ENCODE assay signal across 8 mouse cellular contexts in the genomic region with DNA sequence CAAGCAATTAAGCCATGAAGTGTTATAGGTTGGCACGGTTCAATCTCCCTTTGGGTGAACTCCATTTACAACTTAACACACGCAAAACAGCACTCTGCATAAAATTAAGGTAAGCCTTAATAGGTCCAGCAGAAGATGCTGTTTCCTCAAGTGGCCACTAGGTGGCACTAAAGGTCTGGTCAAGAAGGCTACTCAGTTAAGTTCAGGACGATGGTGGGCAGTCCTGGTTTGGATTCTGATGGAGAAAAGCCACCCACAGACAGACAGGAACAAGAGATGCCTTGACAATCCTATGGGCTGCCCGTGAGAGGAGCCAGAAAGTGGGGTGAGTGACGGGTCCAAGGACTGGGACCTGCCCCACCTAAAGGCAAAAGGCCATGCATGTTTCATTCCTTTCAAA. TPM values are rescaled to one million over a fixed set of nuclear protein-coding genes. Genes with fewer than 3 reads are reported as not detected.
DNase-seq lines count a peak whose midpoint lies in the region; ATAC-seq and TF ChIP-seq lines count a peak whose summit lies in the region.

No protein-coding gene starts in this region.

- intact Hi-C loops in heart, postnatal 14 days (cut with DNase I) = loop anchor here (5.0 kb wide), 1 partner anchor 41 kb away; no protein-coding TSS in a partner anchor

- peak; percentile 21 for TF ChIP-seq CTCF in ES-Bruce4 (IDR thresholded peaks at IDR 0.05; ENCODE audit: low read depth, low read length)
- TF ChIP-seq CTCF in brain, embryonic 14.5 days (IDR thresholded peaks at IDR 0.05; ENCODE audit: borderline replicate concordance, extremely low read depth, insufficient read depth, insufficient read length) = peak; percentile 90

- H3K4me3 ChIP-seq in ES-Bruce4 (ENCODE audit: low read depth, low read length) = no peak overlapping the region

- H3K27me3 ChIP-seq in ES-Bruce4 (ENCODE audit: control insufficient read depth, insufficient read depth, low read length, poor library complexity, severe bottlenecking) = no peaks in the 10 kb centered on the region

- H3K9ac ChIP-seq in ES-Bruce4 (ENCODE audit: low read depth, poor library complexity, severe bottlenecking) = no peak overlapping the region

- H3K36me3 ChIP-seq in ES-Bruce4 (ENCODE audit: control insufficient read depth, insufficient read depth, low read length, poor library complexity, severe bottlenecking) = no peaks in the 10 kb centered on the region

- no peaks in the 10 kb centered on the region for H3K4me1 ChIP-seq in ES-Bruce4 (ENCODE audit: control insufficient read depth, insufficient read depth, low read length)

- DNase-seq in brain, embryonic 14.5 days (ENCODE audit: low read depth) = peak; percentile 93
- DNase-seq in heart, postnatal 14 days = peak; percentile 77 to 83
- peak; percentile 77 to 82 for DNase-seq in kidney, postnatal 25 days
- DNase-seq in lung, postnatal 10 days = peak; percentile 82
- DNase-seq in ovary, postnatal 36 days (ENCODE audit: low spot score) = peak; percentile 59
- DNase-seq in thymus, postnatal 10 days (ENCODE audit: low spot score in 2 of 2) = peak; percentile 43 to 75

- ATAC-seq in erythroid progenitor cell, adult 5-6 weeks (replicated peaks; ENCODE audit: low FRiP score, poor library complexity, severe bottlenecking) = peak; percentile 79

- H3K9me3 ChIP-seq in ES-Bruce4 (replicated peaks; ENCODE audit: control insufficient read depth, insufficient read depth, low read length, poor library complexity, severe bottlenecking) = 0 out of 2 replicates have a peak, but pooled peaks cover 6% of the 10 kb centered on the region

- TF ChIP-seq EP300 in ES-Bruce4 (IDR thresholded peaks at IDR 0.05; ENCODE audit: insufficient read depth, low read depth, low read length) = no peak

- no peak for TF ChIP-seq POLR2A in ES-Bruce4 (IDR thresholded peaks at IDR 0.05; ENCODE audit: insufficient read depth, low read length)
- TF ChIP-seq POLR2A in brain, embryonic 14.5 days (IDR thresholded peaks at IDR 0.05; ENCODE audit: borderline replicate concordance, extremely low read depth, insufficient read depth, insufficient read length, poor library complexity, severe bottlenecking) = no peak

- no peak overlapping the region for H3K27ac ChIP-seq in ES-Bruce4 (ENCODE audit: insufficient read depth, low read length)

RNA-seq across cellular contexts. Expression of gene Dnmt3l, which starts 13.6 kb away (rescaled TPM):
- polyA plus RNA-seq in ES-Bruce4 (2011; ENCODE audit: insufficient read depth, insufficient read length, low read depth, missing spikeins) = 175 and 179 TPM in 2 replicates
- not detected in 2 replicates for polyA plus RNA-seq in brain, embryonic 14.5 days (2012; rRNA removed)
- not detected in 2 replicates for total RNA-seq in erythroid progenitor cell, adult 5-6 weeks (2015; ENCODE audit: low replicate concordance)
- total RNA-seq in erythroid progenitor cell, adult 5-6 weeks (2017; ENCODE audit: low replicate concordance) = 1.1 TPM in 1 of 2 replicates, not detected in the other
- total RNA-seq in heart, postnatal 14 days (2021) = not detected

RNA-seq across cellular contexts. Expression of gene Aire, which starts 15.3 kb away (rescaled TPM):
- 20.9 and 23.5 TPM in 2 replicates for polyA plus RNA-seq in ES-Bruce4 (2011; ENCODE audit: insufficient read depth, insufficient read length, low read depth, missing spikeins)
- 0.55 and 0.74 TPM in 2 replicates for polyA plus RNA-seq in brain, embryonic 14.5 days (2012; rRNA removed)
- not detected in 2 replicates for total RNA-seq in erythroid progenitor cell, adult 5-6 weeks (2015; ENCODE audit: low replicate concordance)
- not detected in 2 replicates for total RNA-seq in erythroid progenitor cell, adult 5-6 weeks (2017; ENCODE audit: low replicate concordance)
- total RNA-seq in heart, postnatal 14 days (2021) = under 1 TPM in 1 of 2 experiments, not detected in 1; 0.12 TPM

RNA-seq across cellular contexts. Expression of gene Pfkl, which starts 18.2 kb away (rescaled TPM):
- polyA plus RNA-seq in ES-Bruce4 (2011; ENCODE audit: insufficient read depth, insufficient read length, low read depth, missing spikeins) = 100 and 102 TPM in 2 replicates
- 146 and 161 TPM in 2 replicates for polyA plus RNA-seq in brain, embryonic 14.5 days (2012; rRNA removed)
- total RNA-seq in erythroid progenitor cell, adult 5-6 weeks (2015; ENCODE audit: low replicate concordance) = 0.42 and 1.8 TPM in 2 replicates
- 9.2 and 9.8 TPM in 2 replicates for total RNA-seq in erythroid progenitor cell, adult 5-6 weeks (2017; ENCODE audit: low replicate concordance)
- total RNA-seq in heart, postnatal 14 days (2021) = 100 to 1,000 TPM; 104 to 107 TPM

RNA-seq across cellular contexts. Expression of gene Icosl, which starts 41.0 kb away (rescaled TPM):
- polyA plus RNA-seq in ES-Bruce4 (2011; ENCODE audit: insufficient read depth, insufficient read length, low read depth, missing spikeins) = 12.7 and 13.5 TPM in 2 replicates
- 1.2 and 1.3 TPM in 2 replicates for polyA plus RNA-seq in brain, embryonic 14.5 days (2012; rRNA removed)
- 2.9 and 3.4 TPM in 2 replicates for total RNA-seq in erythroid progenitor cell, adult 5-6 weeks (2015; ENCODE audit: low replicate concordance)
- 0.13 and 0.53 TPM in 2 replicates for total RNA-seq in erythroid progenitor cell, adult 5-6 weeks (2017; ENCODE audit: low replicate concordance)
- 1 to 10 TPM; 5.5 to 6.0 TPM for total RNA-seq in heart, postnatal 14 days (2021)

RNA-seq across cellular contexts. Expression of gene 1810043G02Rik, which starts 49.8 kb away (rescaled TPM):
- 4.2 and 4.7 TPM in 2 replicates for polyA plus RNA-seq in ES-Bruce4 (2011; ENCODE audit: insufficient read depth, insufficient read length, low read depth, missing spikeins)
- polyA plus RNA-seq in brain, embryonic 14.5 days (2012; rRNA removed) = 54.5 and 68.2 TPM in 2 replicates
- total RNA-seq in erythroid progenitor cell, adult 5-6 weeks (2015; ENCODE audit: low replicate concordance) = not detected in 2 replicates
- total RNA-seq in erythroid progenitor cell, adult 5-6 weeks (2017; ENCODE audit: low replicate concordance) = 0.26 and 3.5 TPM in 2 replicates
- 10 to 100 TPM in 1 of 2 experiments, 1 to 10 TPM in 1; 8.1 to 10.2 TPM for total RNA-seq in heart, postnatal 14 days (2021)

Comparison
In these comparisons a context has a peak if more than half of its experiments do, and no peak if none do; other contexts are left out.
1. RNA of gene Pfkl, which starts 18.2 kb away (total RNA-seq): 104 to 107 TPM in heart, postnatal 14 days; 0.42 to 9.8 TPM in erythroid progenitor cell, adult 5-6 weeks; every median in the first group is over 4 times any median in the second.
2. Peak in every context shown above with its lines, with median percentiles within 50 percentile points of each other: DNase-seq.